Mouse (Mus musculus) neutrophil, adult 5-6 weeks (primary cell): ENCODE results near the gene Esyt3. TPM values are rescaled to one million over a fixed set of nuclear protein-coding genes. Genes with fewer than 3 reads are reported as not detected.

ENCODE experiments used
- ATAC-seq: fragments of 151-379, 151-347 bp; 2 replicates; pipeline ENCODE4 v1.8.0; 2017; ENCODE audit warnings: mild to moderate bottlenecking, moderate TSS enrichment; ENCODE audit not compliant: insufficient number of reproducible peaks, poor library complexity, low FRiP score, severe bottlenecking; ENCODE audit errors: extremely low read depth
- total RNA-seq: library from RNA; stranded (forward); fragments of 200-1000 nt; gene quantifications from 2 replicates; pipeline ENCODE4 v1.2.3, GENCODE M21; 2017

Esyt3 gene
- total RNA-seq, 1 experiment from 2014 or later: 0.81 TPM

- no peak for ATAC-seq
Measured at GRCm38 (mm10) chr9:99359012-99359411, 655 bp upstream of the Esyt3 start.

DNA sequence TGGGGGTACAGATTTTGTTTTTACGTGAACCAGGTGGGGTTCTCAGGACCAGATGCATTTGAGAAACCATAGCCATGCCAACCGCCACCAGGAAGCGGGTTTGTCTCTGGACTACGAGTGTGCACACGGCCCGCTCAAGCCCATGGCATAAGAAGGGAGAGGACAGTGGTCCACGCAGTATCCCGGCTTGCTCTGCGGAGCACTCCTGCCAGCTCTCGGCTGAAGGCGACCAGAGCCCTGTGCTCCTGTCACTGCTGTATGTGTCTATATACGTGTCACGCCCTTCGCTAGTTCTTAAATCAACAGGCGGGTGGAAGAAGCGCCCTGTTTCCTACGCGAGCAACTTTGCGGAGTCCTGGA is 816 bp downstream of the Esyt3 start:
- ATAC-seq: no peak

GRCm38 (mm10) chr9:99355971-99356370 is 2.4 kb downstream of the Esyt3 start:
- ATAC-seq: no peak

GRCm38 (mm10) chr9:99354796-99355195 is 3.6 kb downstream of the Esyt3 start:
- ATAC-seq: no peak

- no peak for ATAC-seq
Measured at GRCm38 (mm10) chr9:99353390-99353789, 5.0 kb downstream of the Esyt3 start.

DNA sequence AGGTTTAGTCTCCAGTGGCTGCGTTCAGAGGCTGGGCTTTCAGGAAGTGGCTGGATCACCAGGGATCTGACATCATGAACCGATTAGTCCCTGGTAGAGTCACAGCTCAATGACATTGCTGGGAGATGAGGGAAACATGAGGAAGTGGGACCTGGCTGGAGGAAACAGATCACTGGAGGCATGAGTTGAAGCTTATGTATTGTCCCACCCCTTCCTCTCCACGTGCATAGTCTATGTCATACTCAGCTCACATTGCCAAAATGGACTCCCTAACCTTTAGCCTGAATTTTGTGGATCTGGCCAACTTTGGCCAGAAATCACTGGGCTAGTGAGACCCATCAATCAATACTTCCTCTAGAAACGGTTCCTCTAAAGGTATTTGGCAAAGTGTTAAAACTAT is 5.4 kb downstream of the Esyt3 start:
- ATAC-seq: no peak

DNA sequence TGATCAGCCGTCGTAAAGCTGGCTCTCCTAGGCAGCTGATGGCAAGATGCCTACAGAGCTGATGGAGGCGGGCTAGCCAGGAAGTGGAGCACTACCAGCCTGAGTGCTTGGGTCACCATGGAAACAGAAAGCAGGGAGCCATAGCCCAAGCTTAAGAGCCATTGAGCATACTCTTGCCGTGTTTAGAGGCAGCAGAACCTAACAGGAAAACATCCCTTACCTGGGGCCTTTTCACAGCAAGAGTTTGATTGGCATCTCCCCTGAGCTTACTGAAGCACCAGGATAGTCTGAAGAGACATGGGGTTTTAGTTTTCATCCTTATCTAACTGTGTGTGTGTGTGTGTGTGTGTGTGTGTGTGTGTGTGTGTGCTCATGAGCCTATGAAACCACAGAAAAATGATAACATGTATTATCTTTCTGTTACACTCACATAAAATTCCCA is 13.0 kb downstream of the Esyt3 start:
- no peak for ATAC-seq

DNA sequence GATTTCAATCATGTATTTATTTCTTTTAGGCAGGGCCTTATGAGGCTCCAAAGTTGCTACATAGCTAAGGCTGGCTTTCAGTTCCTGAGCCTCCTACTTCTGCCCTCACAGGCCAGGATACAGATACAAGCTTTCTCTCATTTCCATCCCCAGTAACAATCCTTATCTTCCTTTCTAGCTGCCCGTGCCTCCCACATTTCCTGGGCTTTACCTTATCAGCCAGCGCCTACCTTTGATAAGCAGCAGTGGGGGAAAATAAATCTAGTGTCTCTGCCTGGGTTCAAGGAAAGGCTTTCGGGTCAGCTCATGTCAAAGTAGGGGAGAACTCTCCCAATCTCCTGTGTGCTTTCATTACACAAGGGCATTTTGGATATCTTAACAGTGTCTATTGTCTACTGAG is 16.8 kb downstream of the Esyt3 start:
- ATAC-seq: no peak

GRCm38 (mm10) chr9:99340126-99340525 is 18.2 kb downstream of the Esyt3 start:
- no peak for ATAC-seq

GRCm38 (mm10) chr9:99339182-99339581 is 19.2 kb downstream of the Esyt3 start:
- ATAC-seq: no peak

DNA sequence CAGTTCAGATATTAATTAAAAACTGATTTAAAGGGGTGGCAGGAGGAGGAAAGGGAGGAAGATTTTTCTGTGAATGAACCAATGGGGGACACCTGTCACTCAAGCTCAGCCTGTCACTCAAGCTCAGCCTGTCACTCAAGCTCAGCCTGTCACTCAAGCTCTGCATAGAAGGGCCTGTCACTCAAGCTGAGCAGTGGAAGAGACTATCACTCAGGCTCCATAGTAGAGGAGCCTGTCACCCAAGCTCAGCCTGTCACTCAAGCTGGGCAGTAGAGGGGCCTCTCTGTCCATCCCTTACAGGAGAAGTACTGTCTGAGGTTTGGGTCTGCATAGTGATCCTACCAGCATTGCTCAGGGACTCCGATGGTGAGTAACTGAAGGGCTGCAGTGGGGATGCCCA is 20.1 kb downstream of the Esyt3 start:
- no peak for ATAC-seq

DNA sequence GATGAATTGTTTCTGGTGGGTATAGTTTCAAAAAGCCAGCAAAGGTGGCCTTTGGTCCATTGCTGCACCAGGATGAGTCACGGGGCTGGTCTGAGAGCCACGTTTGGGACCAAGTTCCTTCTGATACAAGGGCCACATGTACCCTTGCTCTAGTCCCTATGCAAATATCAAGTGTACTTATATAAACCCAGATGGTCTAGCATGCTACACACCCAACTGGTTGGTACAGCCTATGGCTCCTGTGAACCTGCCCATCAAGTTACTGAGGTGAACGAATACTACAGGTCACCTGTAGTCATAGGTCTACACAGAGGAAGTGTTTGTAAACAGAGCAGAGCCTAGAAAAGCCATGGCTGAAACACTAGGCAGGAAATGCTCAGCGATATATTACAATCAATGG is 21.8 kb downstream of the Esyt3 start:
- ATAC-seq: no peak

GRCm38 (mm10) chr9:99326881-99327280 is 31.5 kb downstream of the Esyt3 start:
- no peak for ATAC-seq

DNA sequence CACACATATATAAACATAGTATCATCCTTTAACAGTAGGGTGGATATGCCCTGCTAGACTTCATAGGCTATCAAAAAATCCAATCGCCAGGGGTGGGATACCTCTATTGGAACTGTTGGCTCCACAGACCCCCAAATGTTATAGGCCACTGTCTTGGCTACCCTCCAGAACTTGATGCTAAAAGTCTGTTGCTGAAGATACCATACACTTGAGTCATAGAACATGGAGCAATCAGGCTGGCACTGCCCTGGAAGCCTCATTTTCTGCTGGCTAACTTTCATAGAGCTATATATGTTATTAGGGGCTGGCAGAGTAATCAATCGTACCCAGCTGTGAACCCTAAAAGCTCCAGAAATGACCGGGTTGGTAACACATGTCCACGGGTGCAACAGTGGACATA is 32.4 kb downstream of the Esyt3 start:
- no peak for ATAC-seq

DNA sequence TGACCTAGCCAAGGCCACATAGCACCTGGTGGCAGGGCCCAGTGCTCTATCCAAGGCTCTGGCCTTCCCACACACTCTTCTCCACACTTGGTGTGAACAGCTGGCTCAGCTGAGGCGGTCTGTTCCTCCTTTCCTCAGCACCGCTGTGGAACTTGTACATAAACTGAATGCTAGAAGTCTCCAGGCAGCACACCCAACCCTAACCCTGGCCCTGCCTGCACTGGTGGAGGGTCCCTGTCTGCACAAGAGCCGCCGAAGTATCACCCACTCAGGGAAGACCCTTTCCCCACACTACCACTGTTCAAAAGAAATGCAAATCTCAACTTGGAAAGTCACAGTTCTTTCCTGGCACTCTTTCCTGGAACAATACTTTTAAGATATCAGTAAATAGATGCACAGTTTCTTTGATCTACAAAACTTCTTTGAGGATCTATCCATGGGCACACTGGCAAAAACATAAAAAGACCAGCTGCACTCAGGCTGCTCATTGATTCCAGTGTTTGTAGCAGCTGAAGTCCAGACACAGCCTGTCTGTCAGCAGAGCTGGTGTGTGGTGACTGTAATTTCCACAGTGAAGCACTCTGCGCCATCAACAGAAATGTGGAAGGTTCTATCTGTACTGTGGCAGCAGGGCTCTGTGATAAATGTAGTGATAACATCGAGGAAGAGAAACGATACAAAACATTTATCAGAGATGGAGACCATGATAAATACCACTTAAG is 33.0 kb downstream of the Esyt3 start:
- ATAC-seq: no peak

GRCm38 (mm10) chr9:99320006-99320405 is 38.4 kb downstream of the Esyt3 start:
- no peak for ATAC-seq

GRCm38 (mm10) chr9:99319343-99319951 is 38.9 kb downstream of the Esyt3 start:
- no peak for ATAC-seq

DNA sequence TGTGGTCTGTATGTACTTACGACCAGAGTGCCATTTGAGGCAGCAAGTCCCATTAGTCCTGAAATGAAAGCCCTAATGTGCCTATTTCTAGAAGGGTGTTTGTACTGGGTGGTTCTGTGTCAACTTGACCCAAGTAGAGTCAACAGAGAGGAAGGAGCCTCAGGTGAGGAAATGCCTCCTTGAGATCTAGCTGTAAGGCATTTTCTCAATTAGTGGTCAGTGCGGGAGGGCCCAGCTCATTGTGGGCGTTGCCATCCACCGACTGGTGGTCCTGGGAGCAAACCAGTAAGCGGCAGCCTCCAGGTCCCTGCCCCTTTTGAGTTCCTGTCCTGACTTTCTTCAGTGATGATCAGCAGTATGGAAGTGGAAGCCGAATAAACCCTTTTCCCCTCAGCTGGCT is 52.1 kb downstream of the Esyt3 start:
- ATAC-seq: no peak

GRCm38 (mm10) chr9:99304296-99304695 is 54.1 kb downstream of the Esyt3 start:
- ATAC-seq: no peak
